Mouse (Mus musculus): ENCODE data around the gene Ajm1.

- no peak for TF ChIP-seq CTCF (IDR thresholded peaks at IDR 0.05; ENCODE audit: borderline replicate concordance, control insufficient read depth, extremely low read depth, insufficient read depth, low read length, poor library complexity)
- TF ChIP-seq POLR2A (IDR thresholded peaks at IDR 0.05; ENCODE audit: control insufficient read depth, extremely low read depth, insufficient read depth, low read length, poor library complexity): no peak
These were observed 2.0 kb upstream of the Ajm1 start for GRCm38 (mm10) chr2:25583571-25583970.
